Mouse (Mus musculus): ENCODE measurements at regions not wholly inside any gene's neighbourhood (a gene's known extent, or its start where the extent isn't known, plus 50 kb on each side); places are given as distances from the start of the nearest gene placed in this dataset.

DNA sequence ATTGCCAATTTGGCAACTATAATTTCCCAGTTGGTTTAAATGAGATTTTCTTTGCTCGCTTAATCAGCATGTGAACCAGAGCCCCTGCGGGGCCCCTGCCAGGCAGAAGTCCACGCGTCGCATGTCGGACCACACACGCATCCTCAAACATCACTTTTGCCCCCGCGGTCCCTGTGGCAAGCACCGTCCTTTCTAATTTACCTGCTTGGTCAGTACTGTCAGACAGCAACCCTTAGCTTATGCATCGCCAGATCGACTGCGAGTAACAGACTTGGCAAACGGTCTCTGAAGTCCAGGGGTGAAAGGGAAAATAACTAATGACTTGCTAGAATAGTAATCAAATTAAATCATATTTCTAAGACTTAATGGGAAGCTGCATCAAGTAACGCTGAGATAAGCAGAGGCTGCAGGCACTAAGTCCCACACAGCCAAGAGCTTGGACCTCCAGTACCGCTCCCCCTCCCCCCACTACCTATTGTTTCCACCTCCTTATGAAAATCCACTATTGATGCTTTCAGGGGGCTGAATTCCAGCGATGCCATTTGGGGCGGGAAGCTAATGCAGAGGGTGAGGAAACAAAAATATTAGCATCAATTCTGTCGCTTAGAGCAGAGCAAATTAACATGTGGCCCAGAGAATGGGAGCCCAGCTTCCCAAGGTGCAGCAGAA lies 142.0 kb upstream of the Cntnap4 start:
- Histone ChIP-seq H3K27me3 (ENCODE audit: insufficient read depth, low read length) (no peaks in the 10 kb centered on the region), H3K36me3 (ENCODE audit: insufficient read depth, low read length) (no peaks in the 10 kb centered on the region), H3K4me2 (ENCODE audit: low read depth, low read length, poor library complexity, severe bottlenecking) (peak overlapping the region; percentile 57), H3K27ac (ENCODE audit: low read depth, low read length) (no peak overlapping the region), H3K9ac (replicated peaks; ENCODE audit: low read length, poor library complexity, severe bottlenecking) (0 out of 2 replicates have a peak overlapping the region, but pooled peaks have one; percentile 39), H3K4me1 (ENCODE audit: insufficient read depth, low read length) (peaks cover 5% of the 10 kb centered on the region; the same call in 1 of the 2 replicates), H3K9me3 (ENCODE audit: low read length) (no peaks in the 10 kb centered on the region), H3K4me3 (ENCODE audit: low read depth, low read length) (peak overlapping the region; percentile 28; the same call in 1 of the 2 replicates)
- peak; percentile 21 for DNase-seq (ENCODE audit: low spot score)
- ATAC-seq (ENCODE audit: low FRiP score) = no peak
- WGBS = 15% methylated on average over 19 of the region's 19 CpGs
- TF ChIP-seq CTCF (IDR thresholded peaks at IDR 0.05) = no peak

DNA sequence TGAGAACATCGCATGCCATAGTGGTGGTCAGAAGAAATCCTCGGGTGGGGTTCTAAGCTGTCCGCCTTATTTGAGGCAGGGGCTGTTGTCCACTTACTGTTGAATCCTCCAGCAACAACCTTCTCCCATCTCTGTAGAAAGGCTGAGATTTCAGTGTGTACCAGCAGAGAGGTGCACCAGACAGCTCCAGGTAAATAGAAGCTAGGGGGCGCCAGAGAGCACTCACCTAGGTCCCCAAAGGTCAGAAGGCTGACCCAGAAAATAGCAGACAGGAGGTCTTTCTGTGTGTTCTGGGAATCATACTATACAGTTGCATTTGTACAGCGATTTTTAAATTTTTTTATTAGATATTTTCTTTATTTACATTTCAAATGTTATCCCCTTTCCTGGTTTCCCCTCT lies 157.9 kb upstream of the Cntnap4 start:
- H3K9ac ChIP-seq (replicated peaks; ENCODE audit: low read length, poor library complexity, severe bottlenecking) = no peak overlapping the region
- no peak for ATAC-seq (ENCODE audit: low FRiP score)
- no peak overlapping the region for H3K4me3 ChIP-seq (ENCODE audit: low read depth, low read length)
- H3K4me1 ChIP-seq (ENCODE audit: insufficient read depth, low read length) = no peaks in the 10 kb centered on the region
- H3K4me2 ChIP-seq (ENCODE audit: low read depth, low read length, poor library complexity, severe bottlenecking) = no peak overlapping the region
- no peaks in the 10 kb centered on the region for H3K9me3 ChIP-seq (ENCODE audit: low read length)
- H3K27ac ChIP-seq (ENCODE audit: low read depth, low read length) = no peak overlapping the region
- WGBS = 90% methylated on average over 5 of the region's 5 CpGs
- H3K27me3 ChIP-seq (ENCODE audit: insufficient read depth, low read length) = no peaks in the 10 kb centered on the region
- TF ChIP-seq CTCF (IDR thresholded peaks at IDR 0.05) = no peak
- DNase-seq (ENCODE audit: low spot score) = no peak
- H3K36me3 ChIP-seq (ENCODE audit: insufficient read depth, low read length) = no peaks in the 10 kb centered on the region

DNA sequence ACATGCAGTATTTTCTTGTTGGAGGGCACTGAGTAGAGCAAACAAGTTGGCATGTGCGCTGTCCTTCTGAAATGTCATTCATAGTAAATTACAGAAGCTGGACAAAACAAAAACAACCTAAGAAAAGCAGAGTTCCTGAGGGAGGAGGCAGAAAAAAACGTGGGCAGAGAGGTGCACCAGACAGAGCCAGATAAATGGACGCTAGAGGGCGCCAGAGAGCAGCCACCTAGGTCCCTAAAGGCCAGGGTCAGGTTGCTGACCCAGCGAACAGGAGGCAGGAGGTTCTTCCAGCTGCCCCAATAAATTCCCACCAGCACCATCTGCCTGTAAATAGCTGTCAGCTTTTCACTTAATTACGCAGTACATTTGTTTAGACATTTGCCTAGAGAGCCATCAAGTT lies 158.6 kb upstream of the Cntnap4 start:
- DNase-seq (ENCODE audit: low spot score) (peak; percentile 36), ATAC-seq (ENCODE audit: low FRiP score) (no peak)
- no peaks in the 10 kb centered on the region for H3K36me3 ChIP-seq (ENCODE audit: insufficient read depth, low read length)
- H3K9me3 ChIP-seq (ENCODE audit: low read length) = no peaks in the 10 kb centered on the region
- peak; percentile 61 for TF ChIP-seq CTCF (IDR thresholded peaks at IDR 0.05)
- H3K4me1 ChIP-seq (ENCODE audit: insufficient read depth, low read length) = no peaks in the 10 kb centered on the region
- H3K9ac ChIP-seq (replicated peaks; ENCODE audit: low read length, poor library complexity, severe bottlenecking) = no peak overlapping the region
- 30% methylated on average over 6 of the region's 6 CpGs for WGBS
- no peak overlapping the region for H3K4me2 ChIP-seq (ENCODE audit: low read depth, low read length, poor library complexity, severe bottlenecking)
- H3K27me3 ChIP-seq (ENCODE audit: insufficient read depth, low read length) = no peaks in the 10 kb centered on the region
- H3K27ac ChIP-seq (ENCODE audit: low read depth, low read length) = no peak overlapping the region
- no peak overlapping the region for H3K4me3 ChIP-seq (ENCODE audit: low read depth, low read length)

DNA sequence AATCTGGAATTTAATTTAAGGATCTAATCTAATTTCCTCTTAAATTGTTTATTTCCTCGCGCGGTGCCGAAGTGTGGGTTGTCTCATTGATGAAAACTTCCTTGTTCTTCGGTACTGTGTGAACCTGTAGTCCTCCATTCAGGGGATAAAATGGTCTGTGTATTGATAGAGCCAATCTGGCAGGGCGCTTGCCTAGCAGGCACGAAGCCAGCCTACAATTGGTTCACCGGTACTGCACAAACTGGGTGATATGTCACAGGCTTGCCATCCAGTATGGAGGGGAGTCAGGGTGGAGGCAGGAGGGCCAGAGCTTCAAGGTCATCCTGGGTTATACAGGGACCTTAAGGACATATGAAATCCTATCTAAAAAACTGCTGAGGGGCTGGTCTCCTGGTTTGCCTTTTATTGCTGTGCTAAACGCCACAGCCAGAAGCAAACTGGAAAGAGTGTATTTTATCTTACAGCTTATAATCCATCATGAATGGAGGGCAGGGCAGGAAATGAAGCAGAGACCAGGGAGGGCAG lies 161.6 kb upstream of the Cntnap4 start:
- DNase-seq (ENCODE audit: low spot score) (no peak), ATAC-seq (ENCODE audit: low FRiP score) (no peak)
- Histone ChIP-seq H3K27ac (ENCODE audit: low read depth, low read length) (no peak overlapping the region), H3K36me3 (ENCODE audit: insufficient read depth, low read length) (no peaks in the 10 kb centered on the region), H3K27me3 (ENCODE audit: insufficient read depth, low read length) (no peaks in the 10 kb centered on the region), H3K4me2 (ENCODE audit: low read depth, low read length, poor library complexity, severe bottlenecking) (no peak overlapping the region), H3K9ac (replicated peaks; ENCODE audit: low read length, poor library complexity, severe bottlenecking) (no peak overlapping the region), H3K4me3 (ENCODE audit: low read depth, low read length) (no peak overlapping the region), H3K9me3 (ENCODE audit: low read length) (no peaks in the 10 kb centered on the region), H3K4me1 (ENCODE audit: insufficient read depth, low read length) (no peaks in the 10 kb centered on the region)
- 79% methylated on average over 9 of the region's 9 CpGs for WGBS
- no peak for TF ChIP-seq CTCF (IDR thresholded peaks at IDR 0.05)

GRCm38 (mm10) chr8:112404087-112404486 lies 165.8 kb upstream of the Cntnap4 start:
- no peak for ATAC-seq (ENCODE audit: low FRiP score)
- WGBS = 25% methylated on average over 2 of the region's 2 CpGs
- H3K4me2 ChIP-seq (ENCODE audit: low read depth, low read length, poor library complexity, severe bottlenecking) = no peak overlapping the region

GRCm38 (mm10) chr8:112397438-112397837 lies 172.4 kb upstream of the Cntnap4 start:
- Histone ChIP-seq H3K36me3 (ENCODE audit: insufficient read depth, low read length) (no peaks in the 10 kb centered on the region), H3K4me3 (ENCODE audit: low read depth, low read length) (no peak overlapping the region), H3K9me3 (ENCODE audit: low read length) (no peaks in the 10 kb centered on the region), H3K9ac (replicated peaks; ENCODE audit: low read length, poor library complexity, severe bottlenecking) (no peak overlapping the region), H3K4me2 (ENCODE audit: low read depth, low read length, poor library complexity, severe bottlenecking) (no peak overlapping the region), H3K27me3 (ENCODE audit: insufficient read depth, low read length) (no peaks in the 10 kb centered on the region), H3K27ac (ENCODE audit: low read depth, low read length) (no peak overlapping the region), H3K4me1 (ENCODE audit: insufficient read depth, low read length) (no peaks in the 10 kb centered on the region)
- DNase-seq (ENCODE audit: low spot score) (no peak), ATAC-seq (ENCODE audit: low FRiP score) (no peak)
- no peak for TF ChIP-seq CTCF (IDR thresholded peaks at IDR 0.05)
- WGBS = 17% methylated on average over 2 of the region's 2 CpGs

More at GRCm38 (mm10) chr8:112404087-112404486, 165.8 kb upstream of the Cntnap4 start:
- H3K4me3 ChIP-seq (ENCODE audit: low read depth, low read length) = no peak overlapping the region
- H3K4me1 ChIP-seq (ENCODE audit: insufficient read depth, low read length) = no peaks in the 10 kb centered on the region
- no peak for DNase-seq (ENCODE audit: low spot score)
- no peaks in the 10 kb centered on the region for H3K27me3 ChIP-seq (ENCODE audit: insufficient read depth, low read length)
- H3K9me3 ChIP-seq (ENCODE audit: low read length) = no peaks in the 10 kb centered on the region
- no peak overlapping the region for H3K9ac ChIP-seq (replicated peaks; ENCODE audit: low read length, poor library complexity, severe bottlenecking)
- no peak for TF ChIP-seq CTCF (IDR thresholded peaks at IDR 0.05)
- H3K27ac ChIP-seq (ENCODE audit: low read depth, low read length) = no peak overlapping the region
- no peaks in the 10 kb centered on the region for H3K36me3 ChIP-seq (ENCODE audit: insufficient read depth, low read length)

Data from midbrain, postnatal 0 days (tissue).